Mouse (Mus musculus) cerebellum, adult 2 months (tissue): ENCODE results near the gene Pgm2.

Experiments used
- CTCF ChIP-seq: fragments of 200-500 bp; IDR thresholded peaks from 2 replicates; pipeline ENCODE4 v1.5.1; 2011; ENCODE audit warnings: low read depth, mild to moderate bottlenecking, control low read depth, low read length, moderate library complexity, borderline replicate concordance; ENCODE audit not compliant: insufficient read depth
- POLR2A ChIP-seq: fragments of 200-500 bp; IDR thresholded peaks from 2 replicates; pipeline ENCODE4 v1.6.1; 2011; ENCODE audit warnings: low read length, control low read depth, borderline replicate concordance; ENCODE audit not compliant: insufficient read depth

DNA sequence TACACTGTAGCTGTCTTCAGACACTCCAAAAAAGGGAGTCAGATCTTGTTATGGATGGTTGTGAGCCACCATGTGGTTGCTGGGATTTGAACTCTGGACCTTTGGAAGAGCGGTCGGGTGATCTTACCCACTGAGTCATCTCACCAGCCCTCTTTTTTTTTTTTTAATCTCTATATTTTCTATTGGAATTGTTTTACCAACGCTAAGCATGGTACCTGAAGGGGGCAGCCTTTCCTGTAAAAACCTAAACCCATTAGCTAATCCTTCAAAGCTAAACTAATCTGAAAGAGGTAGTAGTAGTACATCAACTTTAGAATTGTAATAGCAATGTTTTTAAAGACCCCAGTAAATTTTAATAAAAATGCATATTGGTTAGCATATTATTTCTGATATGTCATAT lies 17.2 kb upstream of the Pgm2 start:
- TF ChIP-seq CTCF = no peak
- TF ChIP-seq POLR2A = no peak
